Mouse (Mus musculus) neural tube, embryonic 15.5 days (tissue): ENCODE results near the gene Foxf1. TPM values are rescaled to one million over a fixed set of nuclear protein-coding genes. Genes with fewer than 3 reads are reported as not detected.

Experiments used
- ATAC-seq: fragments of 200-750 bp; cut with Nextera tagmentation; 2 replicates; pipeline ENCODE4 v1.8.0; 2017; ENCODE audit warnings: mild to moderate bottlenecking, moderate TSS enrichment, moderate library complexity; ENCODE audit not compliant: low FRiP score
- H3K27ac ChIP-seq: fragments of 300-500 bp; sonication (generic); replicated peaks from 2 replicates; pipeline ENCODE4 v1.5.1; 2015; ENCODE audit warnings: mild to moderate bottlenecking, inconsistent platforms
- H3K27me3 ChIP-seq: fragments of 300-500 bp; sonication (generic); replicated peaks from 2 replicates; pipeline ENCODE4 v1.6.1; 2015; ENCODE audit warnings: inconsistent platforms
- H3K36me3 ChIP-seq: fragments of 300-500 bp; sonication (generic); 2 replicates; pipeline ENCODE4 v1.6.1; 2015; ENCODE audit warnings: inconsistent platforms
- H3K4me1 ChIP-seq: fragments of 300-500 bp; sonication (generic); 2 replicates; pipeline ENCODE4 v1.6.1; 2015; ENCODE audit warnings: inconsistent platforms
- H3K4me2 ChIP-seq: fragments of 300-500 bp; sonication (generic); 2 replicates; pipeline ENCODE4 v1.6.1; 2015; ENCODE audit warnings: inconsistent platforms, mild to moderate bottlenecking, moderate library complexity
- H3K4me3 ChIP-seq: fragments of 300-500 bp; sonication (generic); replicated peaks from 2 replicates; pipeline ENCODE4 v1.5.1; 2015; ENCODE audit warnings: mild to moderate bottlenecking, inconsistent platforms
- H3K9ac ChIP-seq: fragments of 300-500 bp; sonication (generic); replicated peaks from 2 replicates; pipeline ENCODE4 v1.6.1; 2015; ENCODE audit warnings: mild to moderate bottlenecking, inconsistent platforms
- H3K9me3 ChIP-seq: fragments of 300-500 bp; sonication (generic); replicated peaks from 2 replicates; pipeline ENCODE4 v1.6.1; 2016; ENCODE audit warnings: inconsistent platforms
- WGBS: fragments of 180-500 bp; shearing (Covaris S2); methylation state at CpG from one replicate; pipeline ENCODE4 v1.1.7; 2015; ENCODE audit warnings: mixed read lengths; 5-methylcytosine and 5-hydroxymethylcytosine counted together
- polyA plus RNA-seq: library from polyadenylated mRNA; unstranded; fragments of >200 nt; fragmentation: Nextera tagmentation; extraction: Ambion mirVana; gene quantifications from 2 replicates; pipeline ENCODE4 v1.2.1, GENCODE M21; 2015

Gene Foxf1
- polyA plus RNA-seq, 1 experiment from 2014 or later, result 1.6 TPM

- WGBS, result under 1% methylated on average over 36 of the region's 36 CpGs
- 0 out of 2 replicates have a peak overlapping the region, but pooled peaks have one; percentile 45 for H3K27ac ChIP-seq
- H3K4me3 ChIP-seq, result peak overlapping the region; percentile 9; the same call in 1 of the 2 replicates
- H3K4me1 ChIP-seq, result peaks cover 23% of the 10 kb centered on the region
- no peaks in the 10 kb centered on the region for H3K36me3 ChIP-seq
- H3K4me2 ChIP-seq, result peak overlapping the region; percentile 47
- ATAC-seq, result peak; percentile 53; the same call in 1 of the 2 replicates
- H3K9ac ChIP-seq, result no peak overlapping the region
- peaks cover 97% of the 10 kb centered on the region for H3K27me3 ChIP-seq
- H3K9me3 ChIP-seq, result no peaks in the 10 kb centered on the region
These were observed 41.2 kb downstream of the Foxf1 start for GRCm38 (mm10) chr8:121125311-121125876.

- no peak overlapping the region; the same call in 1 of the 2 replicates for H3K4me2 ChIP-seq
- no peak overlapping the region for H3K27ac ChIP-seq
- H3K4me1 ChIP-seq, result peaks cover 23% of the 10 kb centered on the region
- no peak overlapping the region for H3K4me3 ChIP-seq
- no peak for ATAC-seq
- peaks cover 97% of the 10 kb centered on the region for H3K27me3 ChIP-seq
- no peaks in the 10 kb centered on the region for H3K9me3 ChIP-seq
- H3K9ac ChIP-seq, result no peak overlapping the region
- no peaks in the 10 kb centered on the region for H3K36me3 ChIP-seq
- WGBS, result 1% methylated on average over 6 of the region's 6 CpGs
These were observed 42.0 kb downstream of the Foxf1 start for GRCm38 (mm10) chr8:121126191-121126590.

- no peak overlapping the region for H3K4me2 ChIP-seq
- H3K4me3 ChIP-seq, result no peak overlapping the region
- H3K27me3 ChIP-seq, result peaks cover 95% of the 10 kb centered on the region
- no peak overlapping the region for H3K9ac ChIP-seq
- peaks cover 23% of the 10 kb centered on the region for H3K4me1 ChIP-seq
- no peaks in the 10 kb centered on the region for H3K9me3 ChIP-seq
- H3K36me3 ChIP-seq, result no peaks in the 10 kb centered on the region
- under 1% methylated on average over 6 of the region's 6 CpGs for WGBS
- ATAC-seq, result no peak
- H3K27ac ChIP-seq, result no peak overlapping the region
These were observed 42.5 kb downstream of the Foxf1 start for GRCm38 (mm10) chr8:121126694-121127093.

- H3K27me3 ChIP-seq, result peaks cover 95% of the 10 kb centered on the region
- no peak overlapping the region for H3K9ac ChIP-seq
- no peak overlapping the region for H3K27ac ChIP-seq
- H3K4me1 ChIP-seq, result peaks cover 23% of the 10 kb centered on the region
- H3K36me3 ChIP-seq, result no peaks in the 10 kb centered on the region
- WGBS, result 3% methylated on average over 11 of the region's 11 CpGs
- ATAC-seq, result no peak
- H3K4me2 ChIP-seq, result no peak overlapping the region
- no peaks in the 10 kb centered on the region for H3K9me3 ChIP-seq
- no peak overlapping the region for H3K4me3 ChIP-seq
These were observed 43.1 kb downstream of the Foxf1 start for GRCm38 (mm10) chr8:121127291-121127701.

GRCm38 (mm10) chr8:121127756-121128375 lies 43.7 kb downstream of the Foxf1 start, which contains the start of gene Foxl1:
Gene Foxl1, plus strand, starts transcription at chr8:121127940.
- no peaks in the 10 kb centered on the region for H3K36me3 ChIP-seq
- H3K4me3 ChIP-seq, result peak within 1 kb of the TSS; percentile 15; the same call in 1 of the 2 replicates
- H3K27me3 ChIP-seq, result peaks cover 95% of the 10 kb centered on the region
- ATAC-seq, result no peak
- no peak within 1 kb of the TSS for H3K27ac ChIP-seq
- H3K9ac ChIP-seq, result no peak within 1 kb of the TSS
- peaks cover 23% of the 10 kb centered on the region for H3K4me1 ChIP-seq
- H3K4me2 ChIP-seq, result peak within 1 kb of the TSS; percentile 36
- no peaks in the 10 kb centered on the region for H3K9me3 ChIP-seq
- WGBS, result 1% methylated on average over 43 of the region's 43 CpGs

GRCm38 (mm10) chr8:121128531-121129264 lies 44.5 kb downstream of the Foxf1 start:
- Histone ChIP-seq H3K4me1 (peaks cover 23% of the 10 kb centered on the region), H3K9me3 (no peaks in the 10 kb centered on the region), H3K27ac (no peak overlapping the region), H3K4me2 (peak overlapping the region; percentile 36), H3K27me3 (peaks cover 92% of the 10 kb centered on the region), H3K4me3 (peak overlapping the region; percentile 8; the same call in 1 of the 2 replicates), H3K9ac (no peak overlapping the region), H3K36me3 (no peaks in the 10 kb centered on the region)
- 2% methylated on average over 55 of the region's 55 CpGs for WGBS
- ATAC-seq, result no peak

GRCm38 (mm10) chr8:121129265-121129940 lies 45.2 kb downstream of the Foxf1 start:
- peaks cover 93% of the 10 kb centered on the region for H3K27me3 ChIP-seq
- H3K4me3 ChIP-seq, result no peak overlapping the region
- no peaks in the 10 kb centered on the region for H3K36me3 ChIP-seq
- H3K27ac ChIP-seq, result no peak overlapping the region
- peaks cover 23% of the 10 kb centered on the region for H3K4me1 ChIP-seq
- 21% methylated on average over 16 of the region's 16 CpGs for WGBS
- no peak overlapping the region for H3K4me2 ChIP-seq
- ATAC-seq, result no peak
- H3K9ac ChIP-seq, result no peak overlapping the region
- no peaks in the 10 kb centered on the region for H3K9me3 ChIP-seq

GRCm38 (mm10) chr8:121130522-121130921 lies 46.3 kb downstream of the Foxf1 start:
- 31% methylated on average over 5 of the region's 5 CpGs for WGBS
- no peaks in the 10 kb centered on the region for H3K36me3 ChIP-seq
- no peaks in the 10 kb centered on the region for H3K9me3 ChIP-seq
- no peak overlapping the region for H3K4me3 ChIP-seq
- no peak for ATAC-seq
- H3K27me3 ChIP-seq, result peaks cover 84% of the 10 kb centered on the region
- H3K4me1 ChIP-seq, result peaks cover 17% of the 10 kb centered on the region
- H3K4me2 ChIP-seq, result no peak overlapping the region
- H3K9ac ChIP-seq, result no peak overlapping the region
- H3K27ac ChIP-seq, result no peak overlapping the region

GRCm38 (mm10) chr8:121132961-121133513 lies 48.9 kb downstream of the Foxf1 start:
- Histone ChIP-seq H3K9me3 (no peaks in the 10 kb centered on the region), H3K4me1 (peaks cover 9% of the 10 kb centered on the region), H3K9ac (no peak overlapping the region), H3K4me2 (no peak overlapping the region), H3K27me3 (peaks cover 61% of the 10 kb centered on the region), H3K27ac (no peak overlapping the region), H3K36me3 (no peaks in the 10 kb centered on the region), H3K4me3 (no peak overlapping the region)
- WGBS, result 72% methylated on average over 5 of the region's 5 CpGs
- ATAC-seq, result no peak

GRCm38 (mm10) chr8:121134102-121134501 lies 49.9 kb downstream of the Foxf1 start:
- H3K9ac ChIP-seq, result no peak overlapping the region
- H3K9me3 ChIP-seq, result no peaks in the 10 kb centered on the region
- ATAC-seq, result no peak
- no peak overlapping the region for H3K4me2 ChIP-seq
- H3K4me3 ChIP-seq, result no peak overlapping the region
- no peaks in the 10 kb centered on the region for H3K4me1 ChIP-seq
- no peak overlapping the region for H3K27ac ChIP-seq
- WGBS, result 87% methylated on average over 10 of the region's 10 CpGs
- H3K36me3 ChIP-seq, result no peaks in the 10 kb centered on the region
- peaks cover 51% of the 10 kb centered on the region for H3K27me3 ChIP-seq

- no peak overlapping the region for H3K9ac ChIP-seq
- no peaks in the 10 kb centered on the region for H3K36me3 ChIP-seq
- no peak overlapping the region for H3K4me2 ChIP-seq
- no peak for ATAC-seq
- peaks cover 47% of the 10 kb centered on the region for H3K27me3 ChIP-seq
- no peaks in the 10 kb centered on the region for H3K4me1 ChIP-seq
- no peak overlapping the region for H3K27ac ChIP-seq
- no peak overlapping the region for H3K4me3 ChIP-seq
- 89% methylated on average over 11 of the region's 11 CpGs for WGBS
- H3K9me3 ChIP-seq, result no peaks in the 10 kb centered on the region
These were observed 50.3 kb downstream of the Foxf1 start for GRCm38 (mm10) chr8:121134512-121134911.
